Comparison of ENCODE assay signal across 8 mouse cellular contexts in genomic region chr2:22620978-22621827, GRCm38 (mm10). TPM values are rescaled to one million over a fixed set of nuclear protein-coding genes. Genes with fewer than 3 reads are reported as not detected.
DNase-seq lines count a peak whose midpoint lies in the region; ATAC-seq and TF ChIP-seq lines count a peak whose summit lies in the region.

No protein-coding gene starts in this region.

- no peak overlapping the region for H3K9ac ChIP-seq in heart, postnatal 0 days (replicated peaks; ENCODE audit: low read depth, low read length)
- peak overlapping the region; percentile 59; the same call in 1 of the 2 replicates for H3K9ac ChIP-seq in midbrain, embryonic 11.5 days (ENCODE audit: low read length)

- no peak for DNase-seq in heart, postnatal 0 days (ENCODE audit: low spot score)
- no peak for DNase-seq in heart, adult 11 months
- DNase-seq in R1 (ENCODE audit: low read depth, low spot score): peak; percentile 6
- no peak for DNase-seq in forebrain, embryonic 10.5 days (ENCODE audit: extremely low spot score, low spot score)
- peak; percentile 94 for DNase-seq in midbrain, embryonic 11.5 days (ENCODE audit: low spot score, missing footprints)
- DNase-seq in natural killer cell, adult 2 months (ENCODE audit: low spot score in 2 of 2): no peak
- no peak for DNase-seq in ovary, postnatal 36 days (ENCODE audit: low spot score)

- ATAC-seq in heart, postnatal 0 days (ENCODE audit: insufficient read depth, low read depth): no peak
- 0 out of 2 replicates have a peak, but pooled peaks have one; percentile 0 for ATAC-seq in midbrain, embryonic 11.5 days (ENCODE audit: low FRiP score)
- ATAC-seq in CD4-positive, CD25-positive, alpha-beta regulatory T cell, adult 4 months: no peak

- no peak for TF ChIP-seq EP300 in heart, postnatal 0 days (IDR thresholded peaks at IDR 0.05; ENCODE audit: low read depth)

- H3K27me3 ChIP-seq in heart, postnatal 0 days (ENCODE audit: control insufficient read depth, insufficient read depth, low read length): peaks cover 83% of the 10 kb centered on the region
- peaks cover 99% of the 10 kb centered on the region for H3K27me3 ChIP-seq in forebrain, embryonic 10.5 days (ENCODE audit: poor library complexity, severe bottlenecking)
- peaks cover 78% of the 10 kb centered on the region for H3K27me3 ChIP-seq in midbrain, embryonic 11.5 days (ENCODE audit: control insufficient read depth, insufficient read depth, low read length)

- 7% methylated on average over 20 of the region's 20 CpGs for WGBS in heart, postnatal 0 days
- 1% methylated on average over 20 of the region's 20 CpGs for WGBS in forebrain, embryonic 10.5 days
- WGBS in midbrain, embryonic 11.5 days: 2% methylated on average over 20 of the region's 20 CpGs

- H3K36me3 ChIP-seq in heart, postnatal 0 days (replicated peaks; ENCODE audit: control insufficient read depth, insufficient read depth, low read length): no peaks in the 10 kb centered on the region
- no peaks in the 10 kb centered on the region for H3K36me3 ChIP-seq in forebrain, embryonic 10.5 days (replicated peaks)
- no peaks in the 10 kb centered on the region for H3K36me3 ChIP-seq in midbrain, embryonic 11.5 days (ENCODE audit: control insufficient read depth, insufficient read depth, low read length)

- H3K4me1 ChIP-seq in heart, postnatal 0 days (ENCODE audit: control insufficient read depth, insufficient read depth): peaks cover 7% of the 10 kb centered on the region; the same call in 1 of the 2 replicates
- peaks cover 47% of the 10 kb centered on the region for H3K4me1 ChIP-seq in forebrain, embryonic 10.5 days
- H3K4me1 ChIP-seq in midbrain, embryonic 11.5 days (ENCODE audit: control insufficient read depth, insufficient read depth, low read length): peaks cover 20% of the 10 kb centered on the region

- 0 out of 2 replicates have a peak overlapping the region, but pooled peaks have one; percentile 57 for H3K4me2 ChIP-seq in heart, postnatal 0 days (ENCODE audit: low read depth, low read length)
- H3K4me2 ChIP-seq in midbrain, embryonic 11.5 days: peak overlapping the region; percentile 66

- peak overlapping the region; percentile 44; the same call in 1 of the 2 replicates for H3K4me3 ChIP-seq in heart, postnatal 0 days (ENCODE audit: low read depth, low read length)
- H3K4me3 ChIP-seq in forebrain, embryonic 10.5 days: peak overlapping the region; percentile 54
- peak overlapping the region; percentile 40 for H3K4me3 ChIP-seq in midbrain, embryonic 11.5 days (ENCODE audit: low read depth, low read length)

- H3K9me3 ChIP-seq in heart, postnatal 0 days (replicated peaks; ENCODE audit: control insufficient read depth, low read length): no peaks in the 10 kb centered on the region
- no peaks in the 10 kb centered on the region for H3K9me3 ChIP-seq in forebrain, embryonic 10.5 days
- H3K9me3 ChIP-seq in midbrain, embryonic 11.5 days (ENCODE audit: control insufficient read depth, low read length): no peaks in the 10 kb centered on the region

- TF ChIP-seq CTCF in heart, postnatal 0 days (IDR thresholded peaks at IDR 0.05; ENCODE audit: low read depth): no peak

- no peak overlapping the region for H3K27ac ChIP-seq in heart, postnatal 0 days (ENCODE audit: low read depth)
- H3K27ac ChIP-seq in forebrain, embryonic 10.5 days: peak overlapping the region; percentile 53; the same call in 1 of the 2 replicates
- H3K27ac ChIP-seq in midbrain, embryonic 11.5 days (ENCODE audit: low read depth, low read length): peak overlapping the region; percentile 14; the same call in 1 of the 2 replicates

RNA-seq across cellular contexts. Expression of gene Gad2, which starts 0.8 kb away (rescaled TPM):
- total RNA-seq in heart, postnatal 0 days (2014; rRNA removed; ENCODE audit: low replicate concordance): 0.04 TPM in 1 of 2 replicates, not detected in the other
- polyA plus RNA-seq in heart, postnatal 0 days (2015; fragmentation: Nextera tagmentation; extraction: Ambion mirVana): 0.11 and 0.32 TPM in 2 replicates
- polyA plus RNA-seq in forebrain, embryonic 10.5 days (2016; fragmentation: Nextera tagmentation; extraction: Ambion mirVana): 4.8 and 7.0 TPM in 2 replicates
- polyA plus RNA-seq in midbrain, embryonic 11.5 days (2014; fragmentation: Nextera tagmentation; extraction: Ambion mirVana): 15.1 and 24.0 TPM in 2 replicates
- polyA plus RNA-seq in CD4-positive, CD25-positive, alpha-beta regulatory T cell, adult 4 months (2017; shearing (Covaris generic)): not detected

Comparison
In these comparisons a context has a peak if more than half of its experiments do, and no peak if none do; other contexts are left out.
1. DNase-seq: peak in R1 (single experiment) and midbrain, embryonic 11.5 days (single experiment); none in heart, postnatal 0 days (single experiment), heart, adult 11 months (single experiment), forebrain, embryonic 10.5 days (single experiment), natural killer cell, adult 2 months (0 of 2) and ovary, postnatal 36 days (single experiment).
2. Peak in every context shown above with its lines, with median percentiles within 50 percentile points of each other: H3K4me3 ChIP-seq.